Mouse (Mus musculus) embryo, embryonic 11 days (tissue): Measurements from ENCODE around the gene Bcl2l14.

ENCODE experiments used
- DNase-seq: peaks from one replicate; pipeline ENCODE4 v3.0.0-alpha.2; 2015

Bcl2l14 gene

DNA sequence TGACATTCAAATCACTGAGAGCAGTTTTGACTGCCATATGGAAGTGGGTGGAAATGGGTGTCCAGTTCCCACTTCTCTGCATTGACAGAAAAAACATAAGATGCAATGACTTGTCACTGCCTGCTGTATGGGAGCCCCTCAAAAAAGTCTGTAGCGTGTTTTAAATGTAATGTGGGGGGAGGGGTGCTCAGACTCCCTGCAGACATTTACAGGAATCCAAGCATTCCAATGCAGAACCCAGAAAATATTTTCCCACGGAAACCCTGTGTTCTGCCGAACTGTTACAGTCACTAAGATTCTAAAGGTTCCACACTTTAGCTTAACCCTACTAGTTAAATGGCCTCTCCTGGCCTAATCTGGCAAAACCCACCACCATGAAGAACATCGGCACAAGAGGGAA, at the start of gene Bcl2l14:
TSS of gene Bcl2l14 (plus strand) at position 301 of the 400 bp plus-strand sequence.
- no peak for DNase-seq

GRCm38 (mm10) chr6:134348526-134349067, 47.5 kb upstream of the Bcl2l14 start:
- DNase-seq: no peak

- no peak for DNase-seq
Measured at GRCm38 (mm10) chr6:134352881-134353280, 43.2 kb upstream of the Bcl2l14 start.

- no peak for DNase-seq
Measured at GRCm38 (mm10) chr6:134353751-134354150, 42.4 kb upstream of the Bcl2l14 start.

DNA sequence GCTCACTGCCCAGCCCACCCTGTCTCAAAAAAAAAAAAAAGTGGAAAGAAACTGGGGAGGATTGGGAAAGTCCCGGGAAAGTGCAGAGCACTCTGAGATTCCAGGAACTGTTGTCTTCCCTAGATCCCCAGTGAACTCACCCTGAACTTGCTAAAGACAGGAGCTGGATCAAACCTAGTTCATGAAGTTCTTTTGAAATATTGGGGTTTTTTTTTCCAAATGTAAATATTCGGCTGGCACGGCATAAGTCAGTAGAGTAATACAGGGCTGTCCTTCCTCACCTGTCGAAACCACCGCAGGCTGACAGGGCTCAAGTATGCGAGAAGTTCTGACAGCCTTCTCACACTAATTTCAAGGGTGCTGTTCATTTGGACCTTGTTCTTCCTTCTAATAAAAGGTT, 38.5 kb upstream of the Bcl2l14 start:
- no peak for DNase-seq

GRCm38 (mm10) chr6:134360079-134360478, 36.0 kb upstream of the Bcl2l14 start:
- DNase-seq: no peak

DNA sequence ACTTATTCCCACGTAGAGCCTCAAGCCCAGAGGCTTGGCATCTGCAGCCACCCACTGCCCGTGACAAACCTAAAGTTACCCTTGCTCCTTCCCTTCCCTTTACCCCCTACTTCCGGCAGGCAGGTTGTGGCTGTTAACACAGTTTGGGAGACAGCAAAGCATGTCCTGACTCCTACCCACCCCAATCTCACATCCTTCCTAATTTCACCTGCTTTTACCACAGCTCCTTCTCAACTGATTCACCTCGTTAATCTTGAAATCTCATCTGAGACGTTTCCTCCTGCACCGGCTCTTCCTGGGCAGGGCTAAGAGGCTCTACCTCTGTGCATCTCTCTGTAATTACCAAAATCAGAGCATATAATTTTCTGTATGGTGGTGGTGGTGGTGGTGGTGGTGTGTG, 31.5 kb upstream of the Bcl2l14 start:
- DNase-seq: no peak

DNA sequence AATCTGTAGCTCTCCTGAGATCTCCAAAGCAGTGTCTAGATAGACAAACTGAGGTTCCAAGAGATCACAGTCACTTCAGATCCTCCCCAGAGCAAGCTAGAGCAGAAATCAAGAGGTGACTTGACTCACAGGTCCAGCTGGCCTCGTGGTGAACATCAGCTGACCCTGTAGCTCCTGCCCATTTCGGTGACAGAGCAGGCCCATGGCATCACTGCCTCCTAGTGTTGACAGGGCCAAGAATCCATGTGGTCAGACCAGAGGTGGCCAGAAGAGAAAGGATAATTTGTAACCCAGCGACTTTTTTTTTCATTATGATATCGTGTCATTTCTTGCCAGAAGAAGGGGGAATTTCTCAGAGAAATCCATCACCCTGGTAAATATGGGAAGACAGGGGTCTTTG, 30.2 kb upstream of the Bcl2l14 start:
- no peak for DNase-seq

- DNase-seq: peak; percentile 4
Measured at GRCm38 (mm10) chr6:134366366-134367351, 29.5 kb upstream of the Bcl2l14 start.

- peak; percentile 23 for DNase-seq
Measured at GRCm38 (mm10) chr6:134367366-134368281, 28.5 kb upstream of the Bcl2l14 start.

GRCm38 (mm10) chr6:134372946-134373345, 23.2 kb upstream of the Bcl2l14 start:
- no peak for DNase-seq

DNA sequence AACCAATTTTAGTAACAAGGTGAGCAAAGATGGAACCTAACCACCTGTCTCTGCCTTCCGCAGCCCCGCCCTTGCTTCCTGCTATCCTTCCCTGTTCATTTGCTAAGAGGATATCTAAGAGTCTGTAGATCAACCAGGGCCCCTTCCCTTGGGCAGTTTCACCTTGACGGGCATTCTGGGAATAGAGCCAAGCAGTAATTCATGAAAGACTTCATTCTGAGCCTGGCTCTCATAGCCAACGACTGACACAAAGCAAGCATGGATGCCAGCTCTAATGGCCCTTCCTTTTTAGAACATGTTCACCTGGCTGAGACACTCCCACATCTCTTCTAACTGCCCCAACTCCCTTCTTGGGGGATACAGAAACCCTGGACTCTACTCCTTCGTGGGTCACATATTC, 18.9 kb upstream of the Bcl2l14 start:
- DNase-seq: no peak

- no peak for DNase-seq
Measured at GRCm38 (mm10) chr6:134377856-134378255, 18.3 kb upstream of the Bcl2l14 start.

GRCm38 (mm10) chr6:134381462-134381861, 14.7 kb upstream of the Bcl2l14 start:
- no peak for DNase-seq

DNA sequence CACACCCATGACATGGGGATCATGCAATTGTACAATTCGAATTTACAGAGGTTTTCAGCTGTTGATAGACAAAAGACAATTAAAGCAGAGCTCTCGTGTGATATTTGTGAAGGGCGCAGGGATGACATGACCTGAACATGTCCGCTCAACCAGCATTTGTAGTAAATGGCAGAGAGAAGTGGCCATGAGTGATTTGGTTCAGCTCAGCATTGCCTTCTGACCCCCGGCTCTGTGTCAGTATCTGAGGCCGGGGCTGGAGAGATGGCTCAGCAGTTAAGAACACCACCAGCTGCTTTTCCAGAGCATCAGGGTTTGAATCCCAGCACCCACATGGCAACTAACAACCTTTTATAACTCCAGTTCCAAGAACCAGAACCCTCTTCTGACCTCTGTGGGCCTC, 10.2 kb upstream of the Bcl2l14 start:
- no peak for DNase-seq

- no peak for DNase-seq
Measured at GRCm38 (mm10) chr6:134387396-134387795, 8.7 kb upstream of the Bcl2l14 start.

GRCm38 (mm10) chr6:134388424-134389110, 7.6 kb upstream of the Bcl2l14 start:
- DNase-seq: no peak

DNA sequence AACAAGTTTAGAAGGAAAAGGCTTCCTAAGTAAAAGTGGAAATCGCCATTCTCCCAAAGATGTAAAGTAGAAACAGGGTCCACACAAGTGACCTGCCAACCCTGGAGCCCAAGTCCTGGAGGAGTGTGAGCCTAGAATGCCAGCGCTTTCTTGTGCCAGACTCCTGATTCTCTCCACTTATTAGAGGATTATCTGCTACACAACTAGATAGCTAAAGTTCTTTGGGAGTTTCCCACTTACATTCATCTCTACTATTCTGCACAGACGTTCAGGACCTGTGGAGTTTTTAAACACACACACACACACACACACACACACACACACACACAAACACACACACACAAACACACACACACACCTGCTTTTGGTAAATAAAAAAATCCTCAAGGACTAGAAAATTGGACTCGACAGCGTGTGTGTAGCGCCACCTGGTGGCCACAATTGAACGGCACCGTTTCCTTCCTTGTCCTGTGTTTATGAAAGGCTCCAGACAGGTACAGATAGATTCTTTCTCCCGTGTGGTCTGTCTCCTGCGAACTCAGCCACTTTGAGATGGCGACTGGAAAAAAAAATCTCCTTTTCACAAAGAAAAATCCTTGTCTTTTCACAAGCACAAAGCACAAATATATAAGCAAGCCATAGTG, 6.7 kb upstream of the Bcl2l14 start:
- peak; percentile 78 for DNase-seq

GRCm38 (mm10) chr6:134389917-134390316, 6.2 kb upstream of the Bcl2l14 start:
- no peak for DNase-seq

DNA sequence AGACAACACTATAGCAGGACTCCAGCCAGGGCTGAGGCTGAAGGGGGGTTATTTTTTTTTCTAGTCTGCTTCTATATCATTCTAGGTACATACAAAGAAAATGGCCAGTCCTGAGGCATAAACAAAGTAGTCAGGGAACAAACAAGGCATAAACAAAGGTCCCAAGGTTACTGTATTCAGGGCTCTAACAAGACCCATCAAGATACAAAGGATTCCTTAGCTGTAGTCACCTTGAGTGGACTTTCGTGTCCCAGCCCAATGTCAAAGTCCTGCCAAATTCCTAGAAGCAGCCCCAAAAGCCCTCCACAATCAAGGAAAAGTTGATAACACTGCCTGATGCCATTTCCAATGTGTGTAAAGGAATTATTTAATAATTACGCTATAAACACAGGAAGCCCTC, 5.3 kb upstream of the Bcl2l14 start:
- DNase-seq: no peak

DNA sequence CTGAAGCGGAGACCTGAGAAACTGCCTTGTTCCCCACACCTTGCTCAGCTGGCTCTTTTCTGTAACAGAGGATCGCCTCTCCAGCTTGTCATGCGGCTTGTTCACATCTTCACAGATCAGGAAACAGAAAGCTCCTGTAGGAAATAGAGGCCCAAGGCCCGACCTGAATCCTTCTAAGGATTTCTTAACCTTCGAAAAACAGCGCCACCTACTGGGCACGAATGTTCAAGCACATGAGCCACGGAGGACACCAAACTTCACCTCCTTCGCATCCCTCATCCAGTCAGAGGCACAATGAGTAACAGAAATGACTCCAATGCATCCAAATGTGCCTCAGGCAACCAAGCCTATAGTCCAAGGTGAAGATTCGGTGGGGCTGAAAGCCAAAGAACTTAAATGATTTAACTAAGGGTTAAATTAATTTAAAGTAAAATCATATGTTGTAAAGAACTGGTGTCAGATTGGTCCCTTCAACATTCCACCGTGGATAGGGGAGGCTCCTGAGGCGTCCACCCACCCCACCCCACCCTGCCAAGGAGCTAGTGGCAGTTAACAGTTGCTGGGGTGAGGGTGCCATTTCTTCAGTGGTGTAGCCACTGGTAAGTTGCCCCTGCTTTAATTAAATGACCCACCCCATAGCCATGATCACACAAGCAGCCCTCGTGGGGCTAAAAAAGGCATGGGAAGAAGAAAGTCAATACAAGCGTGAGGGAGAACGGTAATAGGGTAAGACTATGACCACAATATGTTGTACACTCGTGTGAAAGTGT, 7.0 kb downstream of the Bcl2l14 start:
- peak; percentile 90 for DNase-seq
